Mouse (Mus musculus) myocyte (in vitro differentiated cells): Measurements from ENCODE around the gene Iqgap1. TPM values are rescaled to one million over a fixed set of nuclear protein-coding genes. Genes with fewer than 3 reads are reported as not detected.

ENCODE experiments used
- H3K27me3 ChIP-seq: one replicate; pipeline ENCODE4 v1.6.1; 2011; ENCODE audit not compliant: control insufficient read depth, insufficient read depth, insufficient read length
- H3K36me3 ChIP-seq: one replicate; pipeline ENCODE4 v1.6.1; 2011; ENCODE audit not compliant: control insufficient read depth, insufficient read depth
- H3K4me2 ChIP-seq: one replicate; pipeline ENCODE4 v1.6.1; 2011; ENCODE audit warnings: low read depth, control low read depth
- H3K4me3 ChIP-seq: one replicate; pipeline ENCODE4 v1.5.1; 2011; ENCODE audit warnings: mild to moderate bottlenecking, control low read depth, moderate library complexity
- H3K79me2 ChIP-seq: one replicate; pipeline ENCODE4 v1.6.1; 2011; ENCODE audit not compliant: control insufficient read depth, insufficient read depth
- H3ac ChIP-seq: one replicate; pipeline ENCODE4 v1.6.1; 2011; ENCODE audit not compliant: control insufficient read depth, insufficient read length
- CEBPB ChIP-seq: IDR thresholded peaks from 2 replicates; pipeline ENCODE4 v1.6.1; 2011; ENCODE audit warnings: mild to moderate bottlenecking, moderate library complexity; ENCODE audit not compliant: poor library complexity, insufficient read depth, severe bottlenecking
- E2F4 ChIP-seq: IDR thresholded peaks from one replicate; pipeline ENCODE4 v1.6.1; 2011; ENCODE audit warnings: mild to moderate bottlenecking, control low read depth, moderate library complexity; ENCODE audit not compliant: insufficient read depth
- MAX ChIP-seq: IDR thresholded peaks from one replicate; pipeline ENCODE4 v1.6.1; 2011; ENCODE audit warnings: low read depth, mild to moderate bottlenecking, control low read depth
- MYOD1 ChIP-seq, 3 experiments: IDR thresholded peaks; one replicate each; pipeline ENCODE4 v1.6.1; 2011; ENCODE audit warnings: control low read depth in 2 of 3, low read depth in 2 of 3, mild to moderate bottlenecking in 2 of 3, moderate library complexity in 1 of 3; ENCODE audit not compliant: insufficient read length in 2 of 3, control insufficient read depth in 1 of 3
- MYOG ChIP-seq, 3 experiments: IDR thresholded peaks; one replicate each; pipeline ENCODE4 v1.6.1; 2011; ENCODE audit warnings: control low read depth in 2 of 3, low read depth in 2 of 3, mild to moderate bottlenecking in 2 of 3; ENCODE audit not compliant: insufficient read length in 2 of 3, control insufficient read depth in 1 of 3, insufficient read depth in 1 of 3
- POLR2A ChIP-seq: IDR thresholded peaks from one replicate; pipeline ENCODE4 v1.6.1; 2011; ENCODE audit warnings: low read depth, mild to moderate bottlenecking, control low read depth, moderate library complexity; ENCODE audit not compliant: insufficient read length
- POLR2AphosphoS2 ChIP-seq: IDR thresholded peaks from one replicate; pipeline ENCODE4 v1.6.1; 2011; ENCODE audit warnings: low read depth, control low read depth; ENCODE audit not compliant: insufficient read length
- REST ChIP-seq: IDR thresholded peaks from one replicate; pipeline ENCODE4 v1.6.1; 2011; ENCODE audit warnings: mild to moderate bottlenecking, control low read depth, moderate library complexity; ENCODE audit not compliant: insufficient read depth, insufficient read length
- SRF ChIP-seq: IDR thresholded peaks from one replicate; pipeline ENCODE4 v1.6.1; 2011; ENCODE audit warnings: low read depth; ENCODE audit not compliant: control insufficient read depth, insufficient read length
- TCF12 ChIP-seq: IDR thresholded peaks from one replicate; pipeline ENCODE4 v1.6.1; 2011; ENCODE audit warnings: mild to moderate bottlenecking, control low read depth; ENCODE audit not compliant: poor library complexity, insufficient read depth, severe bottlenecking
- TCF3 ChIP-seq: IDR thresholded peaks from one replicate; pipeline ENCODE4 v1.6.1; 2011; ENCODE audit warnings: low read depth, control low read depth; ENCODE audit not compliant: insufficient read length
- USF1 ChIP-seq: IDR thresholded peaks from one replicate; pipeline ENCODE4 v1.6.1; 2011; ENCODE audit warnings: low read depth, mild to moderate bottlenecking, control low read depth, moderate library complexity
- polyA plus RNA-seq: library from polyadenylated mRNA; unstranded; fragments of >200 nt; fragmentation: generic; extraction: Trizol; gene quantifications from one replicate; pipeline ENCODE4 v1.2.1, GENCODE M21; 2012; ENCODE audit warnings: missing spikeins

Gene Iqgap1
- polyA plus RNA-seq, 1 experiment: 61.7 TPM

- H3K79me2 ChIP-seq: no peaks in the 10 kb centered on the region
- H3ac ChIP-seq: no peak overlapping the region
- H3K36me3 ChIP-seq: peaks cover 40% of the 10 kb centered on the region
- TF ChIP-seq SRF (no peak), MAX (no peak), POLR2AphosphoS2 (no peak), TCF3 (no peak), TCF12 (no peak), CEBPB (no peak), MYOD1 (IDR thresholded peaks at IDR 0.05; ENCODE audit: control insufficient read depth in 1 of 3, insufficient read length in 2 of 3, low read depth in 2 of 3) (no peak), POLR2A (no peak), REST (no peak), USF1 (no peak), E2F4 (no peak), MYOG (IDR thresholded peaks at IDR 0.05; ENCODE audit: control insufficient read depth in 1 of 3, insufficient read depth in 1 of 3, insufficient read length in 2 of 3, low read depth in 2 of 3) (no peak)
- H3K4me3 ChIP-seq: no peak overlapping the region
- H3K4me2 ChIP-seq: peak overlapping the region; percentile 27
- no peaks in the 10 kb centered on the region for H3K27me3 ChIP-seq
Observed at GRCm38 (mm10) chr7:80747371-80747770, 78.4 kb downstream of the Iqgap1 start.

GRCm38 (mm10) chr7:80746166-80746761 lies 79.5 kb downstream of the Iqgap1 start:
- H3ac ChIP-seq: no peak overlapping the region
- no peak for TF ChIP-seq SRF
- TF ChIP-seq MAX: no peak
- TF ChIP-seq REST: no peak
- TF ChIP-seq TCF3: no peak
- no peak for TF ChIP-seq TCF12
- no peak for TF ChIP-seq CEBPB
- TF ChIP-seq MYOD1 (IDR thresholded peaks at IDR 0.05; ENCODE audit: control insufficient read depth in 1 of 3, insufficient read length in 2 of 3, low read depth in 2 of 3): no peak
- TF ChIP-seq E2F4: no peak
- TF ChIP-seq POLR2AphosphoS2: no peak
- TF ChIP-seq MYOG (IDR thresholded peaks at IDR 0.05; ENCODE audit: control insufficient read depth in 1 of 3, insufficient read depth in 1 of 3, insufficient read length in 2 of 3, low read depth in 2 of 3): no peak
- TF ChIP-seq POLR2A: no peak
- no peak for TF ChIP-seq USF1
- H3K4me2 ChIP-seq: no peak overlapping the region
- H3K36me3 ChIP-seq: peaks cover 39% of the 10 kb centered on the region
- no peak overlapping the region for H3K4me3 ChIP-seq
- H3K27me3 ChIP-seq: no peaks in the 10 kb centered on the region
- no peaks in the 10 kb centered on the region for H3K79me2 ChIP-seq

GRCm38 (mm10) chr7:80745746-80746145 lies 80.0 kb downstream of the Iqgap1 start:
- H3K79me2 ChIP-seq: no peaks in the 10 kb centered on the region
- H3K4me2 ChIP-seq: peak overlapping the region; percentile 33
- H3K36me3 ChIP-seq: peaks cover 36% of the 10 kb centered on the region
- no peaks in the 10 kb centered on the region for H3K27me3 ChIP-seq
- H3K4me3 ChIP-seq: no peak overlapping the region
- H3ac ChIP-seq: no peak overlapping the region
- TF ChIP-seq SRF: no peak
- no peak for TF ChIP-seq POLR2A

GRCm38 (mm10) chr7:80745250-80745649 lies 80.5 kb downstream of the Iqgap1 start:
- no peaks in the 10 kb centered on the region for H3K79me2 ChIP-seq
- H3K4me2 ChIP-seq: peak overlapping the region; percentile 33
- H3K4me3 ChIP-seq: no peak overlapping the region
- H3K36me3 ChIP-seq: peaks cover 34% of the 10 kb centered on the region
- peak; percentile 36 for TF ChIP-seq POLR2AphosphoS2
- no peak for TF ChIP-seq TCF12
- H3ac ChIP-seq: no peak overlapping the region
- no peaks in the 10 kb centered on the region for H3K27me3 ChIP-seq

GRCm38 (mm10) chr7:80743920-80744630 lies 81.7 kb downstream of the Iqgap1 start:
- H3K36me3 ChIP-seq: peaks cover 45% of the 10 kb centered on the region
- TF ChIP-seq SRF (no peak), MYOD1 (IDR thresholded peaks at IDR 0.05; ENCODE audit: control insufficient read depth in 1 of 3, insufficient read length in 2 of 3, low read depth in 2 of 3) (peak in 2 of 3 experiments; percentile 16 to 88), MYOG (IDR thresholded peaks at IDR 0.05; ENCODE audit: control insufficient read depth in 1 of 3, insufficient read depth in 1 of 3, insufficient read length in 2 of 3, low read depth in 2 of 3) (peak in 1 of 3 experiments; percentile 27)
- H3K4me2 ChIP-seq: no peak overlapping the region
- no peak overlapping the region for H3ac ChIP-seq
- no peaks in the 10 kb centered on the region for H3K27me3 ChIP-seq
- no peaks in the 10 kb centered on the region for H3K79me2 ChIP-seq
- no peak overlapping the region for H3K4me3 ChIP-seq
